Mouse (Mus musculus): ENCODE measurements at regions not wholly inside any gene's neighbourhood (a gene's known extent, or its start where the extent isn't known, plus 50 kb on each side); places are given as distances from the start of the nearest gene placed in this dataset.
A peak's percentile ranks its signal among the peaks of the same experiment; 100 is the strongest.

DNA sequence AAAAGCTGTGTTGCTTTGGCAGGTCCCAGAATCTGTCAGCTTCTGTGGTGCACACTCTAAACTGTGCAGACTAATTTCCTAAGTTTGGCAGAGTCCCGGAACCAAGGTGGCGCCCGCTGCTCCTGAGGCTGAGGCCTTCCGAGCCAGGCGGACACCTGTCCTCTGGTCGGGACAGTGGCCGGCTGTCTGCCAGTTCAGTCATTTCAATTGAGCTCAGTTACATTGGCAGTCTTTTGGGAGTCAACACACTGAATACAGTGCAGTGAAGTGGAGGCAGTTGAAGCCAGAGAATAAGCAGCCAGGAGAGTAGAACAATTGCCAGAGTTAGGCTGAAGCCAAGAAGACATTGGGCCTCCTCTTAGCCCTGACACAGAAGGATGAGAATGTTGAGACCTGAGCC is 164.2 kb downstream of the Cdh19 start:
- no peak for DNase-seq

DNA sequence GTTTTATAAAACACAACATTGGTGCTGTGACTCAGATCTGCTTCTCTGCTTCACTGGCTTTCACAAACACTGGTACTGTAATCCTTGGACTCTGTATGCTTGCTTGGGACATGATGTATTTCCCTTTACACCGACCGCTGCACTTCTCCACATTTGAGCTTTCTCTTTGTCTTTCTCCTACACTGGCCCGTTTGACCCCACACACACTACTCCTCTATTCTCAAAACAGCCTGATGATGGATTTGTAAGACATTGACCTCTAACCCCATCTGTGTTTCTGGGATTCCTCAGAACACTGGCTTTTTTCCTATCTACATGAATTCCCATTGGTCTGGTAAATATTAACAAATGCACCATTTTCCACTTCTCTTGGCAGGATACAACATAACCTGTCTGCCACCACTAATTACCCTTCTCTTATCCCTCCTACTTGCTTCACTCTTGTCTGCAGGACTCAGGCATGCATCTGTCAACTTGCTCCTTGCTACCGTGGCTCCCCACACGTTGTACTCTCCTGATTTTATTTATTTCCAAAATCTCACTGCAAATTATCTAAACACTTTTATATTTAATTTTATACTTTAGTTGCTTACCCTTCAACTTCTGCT is 178.1 kb downstream of the Cdh19 start:
- peak in 1 of 2 experiments; percentile 3 for DNase-seq

DNA sequence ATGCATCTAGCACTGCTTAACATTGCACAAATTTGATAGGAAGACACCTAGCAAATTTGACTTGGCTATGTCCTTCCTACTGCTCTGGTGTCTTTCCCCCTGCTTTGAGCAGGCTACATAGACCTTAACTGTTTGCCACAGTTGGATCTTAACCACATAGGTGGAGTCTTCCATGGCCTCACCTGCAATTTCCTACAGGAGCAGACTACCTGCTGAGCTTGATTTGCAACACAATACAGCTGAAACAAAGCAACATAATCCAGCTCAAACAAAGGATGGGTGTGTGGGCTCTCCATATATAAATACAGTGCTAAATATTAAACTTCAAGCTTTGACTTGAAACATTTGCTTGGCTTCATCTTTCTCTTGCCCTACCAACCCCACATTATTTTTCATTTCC is 186.8 kb downstream of the Cdh19 start:
- DNase-seq = no peak

DNA sequence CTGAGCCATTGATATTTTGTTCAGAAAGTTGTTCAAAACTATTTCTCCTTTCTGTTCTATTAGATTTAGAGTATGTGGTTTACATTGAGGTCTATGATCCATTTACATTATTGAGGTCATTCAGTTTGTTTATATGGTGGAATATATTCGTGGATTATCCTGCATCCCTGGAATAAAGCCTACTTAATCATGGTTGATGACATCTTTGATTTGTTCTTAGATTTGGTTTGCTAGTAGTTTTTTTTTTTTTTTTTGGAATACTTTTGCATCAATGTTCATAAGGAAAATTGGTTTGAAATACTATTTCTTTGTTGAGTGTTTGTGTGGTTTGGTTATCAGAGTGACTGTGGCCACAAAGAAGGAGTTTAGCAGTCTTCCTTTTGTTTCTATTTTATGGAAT is 202.0 kb downstream of the Cdh19 start:
- DNase-seq = no peak

DNA sequence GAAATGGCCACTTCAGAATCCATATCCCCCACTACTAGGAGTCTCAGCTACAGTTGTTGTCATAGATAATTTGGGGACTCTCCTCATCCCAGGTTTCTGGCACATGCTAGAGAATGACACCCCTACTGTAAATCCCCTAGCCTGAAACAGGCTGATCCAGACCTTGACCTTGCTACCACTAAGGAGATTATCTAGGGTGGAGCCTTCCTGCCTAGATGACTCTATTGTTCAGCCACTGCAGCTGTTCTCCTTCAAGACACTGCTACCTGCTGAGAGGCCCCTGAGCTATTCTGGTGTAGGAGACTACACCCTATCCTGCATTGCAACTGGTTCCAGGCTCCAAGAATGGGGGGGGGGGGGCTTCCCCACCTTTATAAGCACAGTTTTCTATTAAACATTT is 202.5 kb downstream of the Cdh19 start:
- no peak for DNase-seq

DNA sequence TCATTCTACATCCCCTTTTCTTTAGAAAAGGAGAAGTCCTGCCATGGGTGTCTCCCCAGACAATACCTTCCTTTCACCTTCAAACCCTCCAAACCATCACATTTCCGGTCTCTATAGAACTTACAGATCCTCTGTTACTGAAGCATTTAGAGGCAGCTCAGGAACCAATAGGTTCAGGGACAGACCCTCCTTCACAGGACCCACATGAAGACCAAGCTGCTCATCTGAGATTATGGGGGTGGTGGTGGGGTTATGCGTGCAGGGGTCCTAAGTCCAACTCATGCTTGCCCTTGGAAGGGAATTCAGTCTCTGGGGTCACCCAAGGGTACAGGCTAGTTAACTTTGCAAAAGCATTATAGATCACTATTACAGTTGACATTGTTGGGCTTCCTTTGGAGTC is 203.3 kb downstream of the Cdh19 start:
- no peak for DNase-seq

DNA sequence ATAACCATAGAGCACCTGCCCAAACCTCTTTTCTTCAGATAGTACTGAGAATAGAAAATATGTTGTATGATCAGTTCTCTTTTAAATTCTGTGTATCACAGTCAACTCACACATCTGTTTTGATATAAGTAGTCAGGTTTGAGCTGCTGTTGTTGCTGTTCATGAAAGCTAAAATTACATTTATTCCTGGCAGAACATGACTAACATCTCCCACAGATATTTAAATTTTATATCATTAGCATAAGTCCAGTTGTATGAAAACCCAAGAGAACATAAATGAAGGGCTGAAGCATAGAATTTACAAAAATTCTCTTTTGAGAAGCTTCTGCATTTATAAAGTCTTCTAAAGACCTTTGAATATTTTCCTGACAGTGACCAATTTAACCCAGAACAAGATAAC is 252.5 kb downstream of the Cdh19 start:
- no peak for DNase-seq

All from kidney, postnatal 4 days (tissue).